Mouse (Mus musculus) c-Kit-positive CD71-positive TER-119-positive erythroid progenitor cells, embryonic 14.5 days (primary cell): ENCODE results near the gene Sufu.

ENCODE experiments used
- DNase-seq: peaks from one replicate; pipeline ENCODE4 v3.0.0-alpha.2; 2013; ENCODE audit warnings: low spot score

The Sufu gene

DNA sequence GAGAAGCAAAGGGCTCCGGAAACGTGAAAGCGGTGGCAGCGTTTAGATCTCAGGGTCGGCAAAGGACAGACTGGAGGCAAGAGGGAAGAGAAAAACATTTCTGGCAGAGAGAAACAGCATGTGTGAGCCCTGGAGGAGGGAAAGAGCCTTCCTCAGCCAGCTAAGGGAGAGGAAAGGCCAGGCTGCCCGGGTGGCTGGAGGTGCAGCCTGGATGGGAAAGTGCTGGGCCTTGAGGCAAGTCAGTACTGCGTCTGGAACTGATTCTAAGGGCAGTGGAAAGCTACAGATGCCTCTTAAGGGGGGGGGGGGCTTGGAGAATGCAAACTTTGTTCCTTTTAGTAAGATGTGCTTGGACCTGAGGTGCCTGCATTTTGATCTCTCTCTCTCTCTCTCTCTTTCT lies 37.0 kb downstream of the Sufu start:
- no peak for DNase-seq

DNA sequence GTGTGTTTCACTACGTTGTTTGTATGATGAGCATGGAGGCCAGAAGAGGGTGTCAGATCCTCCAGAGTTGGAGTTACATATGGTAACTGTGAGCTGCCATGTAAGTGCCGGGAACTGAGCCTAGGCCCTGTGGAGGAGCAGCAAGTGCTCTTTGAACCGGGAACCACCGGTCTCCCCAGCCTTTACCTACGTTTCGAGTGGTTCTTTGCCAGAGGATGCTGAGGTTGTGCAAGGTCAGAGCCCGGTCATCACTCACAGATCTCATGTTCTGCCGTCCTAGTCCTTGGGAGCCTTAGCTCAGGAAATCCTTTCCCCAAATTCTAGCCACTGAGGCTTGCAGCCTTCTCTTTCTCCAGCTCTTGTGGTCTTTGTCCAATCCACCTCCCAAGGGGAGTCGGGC lies 37.5 kb downstream of the Sufu start:
- no peak for DNase-seq

GRCm38 (mm10) chr19:46434591-46434990 lies 37.9 kb downstream of the Sufu start:
- no peak for DNase-seq

DNA sequence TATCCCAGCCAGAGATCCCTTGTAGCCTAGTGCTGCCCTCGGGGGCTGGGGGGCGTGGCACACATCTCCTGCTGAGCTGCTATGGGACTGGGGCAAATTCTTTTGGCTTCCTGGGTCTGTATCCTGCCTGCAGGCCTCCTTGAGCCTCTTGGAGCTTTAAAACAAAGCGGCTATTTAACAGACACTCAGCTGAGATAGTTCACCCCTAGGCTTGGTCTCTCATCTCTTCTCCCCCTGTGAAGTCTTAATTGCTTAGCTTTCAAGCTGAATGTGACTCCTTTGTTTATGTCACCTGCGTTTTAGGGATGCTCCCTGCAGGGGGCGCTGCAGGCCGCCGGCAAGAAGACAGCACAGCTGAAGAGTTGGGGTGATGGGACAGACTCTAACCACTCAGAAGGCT lies 38.8 kb downstream of the Sufu start:
- no peak for DNase-seq

GRCm38 (mm10) chr19:46443509-46443908 lies 46.8 kb downstream of the Sufu start:
- DNase-seq = no peak

DNA sequence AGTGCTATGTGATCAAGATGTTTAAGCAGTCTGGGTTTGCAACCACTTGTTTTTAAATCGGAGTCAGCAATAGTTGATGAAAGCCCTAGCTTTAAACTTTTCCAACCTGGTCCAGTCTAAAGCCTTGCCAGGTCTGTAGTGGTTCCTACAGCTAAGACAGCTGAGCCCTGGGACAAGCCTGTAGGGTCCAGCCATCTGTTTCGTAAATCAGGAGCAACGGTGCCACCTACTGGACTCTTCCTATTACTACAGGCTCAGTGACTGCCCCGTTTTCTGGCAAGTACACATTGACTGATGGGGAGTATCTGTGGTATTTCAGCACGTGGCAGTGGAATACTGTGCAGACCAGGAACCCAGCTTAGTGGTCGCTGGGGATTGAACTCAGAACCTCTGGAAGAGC lies 47.5 kb downstream of the Sufu start:
- peak; percentile 79 for DNase-seq

DNA sequence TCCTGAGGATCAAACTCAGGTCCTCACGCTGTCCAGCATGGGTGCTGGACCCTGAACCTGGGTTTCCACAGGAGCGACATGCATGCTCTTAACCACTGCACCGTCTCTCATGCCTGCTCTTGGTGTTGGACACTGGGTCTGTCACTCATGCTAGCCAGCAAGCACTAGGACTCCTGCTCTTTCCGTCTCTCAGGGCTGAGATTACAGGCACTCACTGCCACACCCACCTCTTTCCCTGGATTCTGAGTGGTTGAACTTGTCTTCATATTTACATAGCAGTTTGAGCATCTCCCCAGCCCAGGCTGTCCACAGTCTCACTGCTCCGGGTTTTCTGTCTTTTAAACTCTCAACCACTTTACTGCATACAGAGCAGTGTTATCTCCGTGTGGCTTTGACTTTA lies 48.9 kb downstream of the Sufu start:
- DNase-seq = no peak

GRCm38 (mm10) chr19:46446436-46447020 lies 49.8 kb downstream of the Sufu start:
- no peak for DNase-seq

GRCm38 (mm10) chr19:46447110-46447509 lies 50.4 kb downstream of the Sufu start:
- no peak for DNase-seq

DNA sequence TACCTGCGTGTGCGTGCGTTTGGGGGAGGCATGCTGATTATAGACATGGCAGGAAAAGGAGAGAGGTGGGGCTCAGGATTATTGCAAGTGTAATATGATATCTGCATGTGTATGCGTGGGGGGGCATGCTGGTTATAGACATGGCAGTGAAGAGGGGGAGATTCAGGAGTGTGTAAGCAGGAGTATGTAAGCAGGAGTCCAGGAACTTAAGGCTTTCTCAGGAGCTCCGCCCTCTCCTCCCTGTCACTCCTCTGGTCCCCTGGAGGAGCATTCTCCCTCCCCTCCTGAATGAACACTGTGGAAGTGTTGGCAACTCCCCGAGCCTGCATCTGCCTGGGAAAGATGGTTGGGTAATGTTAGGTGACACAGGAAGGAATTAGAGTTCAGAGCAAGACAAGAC lies 51.2 kb downstream of the Sufu start:
- DNase-seq = no peak

DNA sequence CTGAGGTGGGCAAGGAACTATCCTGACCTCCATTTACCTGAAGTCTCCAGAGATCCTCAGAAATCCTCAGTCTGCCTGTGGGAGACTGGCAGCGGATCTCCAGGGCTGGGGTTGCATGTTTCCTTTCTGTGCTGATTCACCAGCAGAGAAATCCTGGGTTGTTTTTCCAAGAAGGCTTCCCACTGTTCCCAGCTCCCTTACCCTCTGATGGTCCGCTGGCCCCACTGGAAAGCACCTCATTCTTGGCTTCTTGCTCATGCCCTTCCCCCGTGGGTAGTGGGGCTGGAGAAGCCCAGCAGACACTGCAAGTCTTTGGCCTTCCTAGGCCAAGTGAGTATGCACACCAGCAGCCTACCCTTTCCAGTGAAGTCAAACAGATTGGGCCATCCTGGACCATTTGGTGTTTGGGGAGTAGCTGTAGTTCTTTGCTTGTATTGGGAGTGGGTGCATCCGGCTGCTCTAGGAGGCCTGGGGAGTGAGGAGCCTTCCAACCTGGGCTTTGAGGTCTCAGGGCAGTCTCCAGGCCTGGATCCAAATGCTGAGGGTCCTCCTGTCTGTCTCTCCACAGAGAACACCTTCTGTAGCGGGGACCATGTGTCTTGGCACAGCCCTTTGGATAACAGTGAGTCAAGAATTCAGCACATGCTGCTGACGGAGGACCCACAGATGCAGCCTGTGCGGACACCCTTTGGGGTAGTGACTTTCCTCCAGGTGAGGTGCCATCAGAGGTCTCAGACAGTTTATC lies 52.7 kb downstream of the Sufu start:
- no peak for DNase-seq

GRCm38 (mm10) chr19:46452052-46452827 lies 55.5 kb downstream of the Sufu start:
- peak; percentile 44 for DNase-seq

- no peak for DNase-seq
Measured at GRCm38 (mm10) chr19:46452916-46453315, 56.2 kb downstream of the Sufu start.

DNA sequence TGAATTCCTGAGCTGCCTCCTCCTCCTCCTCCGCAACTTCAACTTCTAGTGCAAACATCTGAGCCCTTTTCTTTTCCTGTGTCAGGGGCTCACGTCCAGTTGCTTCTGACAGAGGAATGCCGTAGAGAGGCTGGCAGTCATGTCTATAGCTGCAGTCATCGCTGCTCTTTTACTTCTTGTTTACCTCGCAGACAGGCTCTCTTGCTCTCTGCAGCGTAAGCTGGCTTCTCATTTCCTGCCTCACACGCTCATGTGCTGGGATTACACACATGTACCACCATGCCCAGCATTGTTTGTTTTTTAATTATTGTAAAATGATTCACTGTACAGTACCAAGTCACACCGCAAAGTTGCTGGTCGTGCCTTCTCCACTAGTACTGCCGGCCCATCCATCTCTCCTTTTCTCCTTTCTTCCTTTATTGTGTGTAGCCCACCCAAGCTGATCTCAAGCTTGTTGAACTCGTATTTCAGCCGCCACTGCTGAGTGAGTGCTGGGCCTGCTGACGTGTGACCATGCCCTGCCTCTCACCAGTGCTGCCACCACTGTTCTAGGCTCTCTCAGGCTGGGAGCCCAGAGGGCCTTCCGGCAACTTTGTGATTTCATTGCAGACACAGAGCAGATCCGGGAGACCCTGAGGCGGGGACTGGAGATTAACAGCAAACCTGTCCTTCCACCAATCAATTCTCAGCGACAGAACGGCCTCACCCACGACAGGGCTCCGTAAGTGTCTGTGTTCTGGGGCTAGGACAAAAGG lies 57.6 kb downstream of the Sufu start:
- DNase-seq = no peak

GRCm38 (mm10) chr19:46455032-46455431 lies 58.3 kb downstream of the Sufu start:
- DNase-seq = peak; percentile 69

DNA sequence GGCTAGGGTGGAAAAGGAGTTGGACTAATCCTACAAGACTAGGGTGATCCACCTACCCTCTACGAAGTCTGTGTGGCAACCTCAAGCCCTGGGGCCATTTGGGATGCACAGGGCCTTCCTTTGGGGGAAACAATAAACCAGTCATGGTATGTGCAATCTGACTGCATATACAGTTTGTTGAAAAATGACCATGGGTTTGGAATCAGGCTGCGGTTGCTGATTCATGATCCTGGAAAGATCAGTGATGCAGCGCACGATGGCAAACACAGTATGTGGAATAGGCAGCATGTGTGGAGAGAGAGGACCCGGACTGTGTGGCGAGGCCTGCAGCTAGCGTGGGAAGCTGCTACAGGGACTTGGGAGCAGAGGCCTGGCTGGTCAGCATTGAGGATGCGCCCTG lies 58.9 kb downstream of the Sufu start:
- DNase-seq = no peak

DNA sequence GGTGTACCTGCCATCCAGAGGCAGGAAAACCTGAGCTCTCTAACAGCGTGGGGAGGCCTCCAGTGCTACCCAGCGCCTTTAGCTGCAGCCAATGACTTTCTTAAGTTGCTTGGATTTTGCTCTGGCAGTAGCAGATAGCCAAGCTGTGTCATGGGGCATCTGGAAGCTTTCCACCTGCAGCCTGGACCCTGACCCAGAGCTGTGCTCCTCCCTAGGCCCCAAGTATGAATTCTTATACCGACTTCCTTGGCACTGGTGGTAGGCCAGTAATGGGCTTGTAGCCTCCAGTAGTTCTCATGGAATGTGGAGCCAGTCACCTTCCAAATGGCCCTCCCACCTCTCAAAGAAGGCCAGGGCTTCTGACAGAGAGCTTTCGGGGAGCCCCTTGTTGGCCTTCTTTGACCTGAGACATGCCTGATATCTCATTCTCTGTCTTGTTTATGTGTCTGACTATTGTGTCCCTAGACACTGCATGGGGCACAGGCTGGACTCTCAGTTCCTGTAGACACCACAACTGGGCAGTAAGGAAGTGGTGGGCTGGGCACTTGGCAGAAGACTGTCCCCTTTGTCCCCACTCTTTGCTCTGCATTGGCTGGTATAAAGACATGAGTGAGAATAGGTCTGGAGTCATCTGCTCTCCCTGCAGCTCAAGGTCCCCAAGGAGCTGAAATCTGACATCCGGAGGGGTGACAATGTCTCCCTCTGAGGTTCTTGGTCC lies 59.5 kb downstream of the Sufu start:
- no peak for DNase-seq

GRCm38 (mm10) chr19:46457798-46458197 lies 61.1 kb downstream of the Sufu start:
- DNase-seq = no peak

DNA sequence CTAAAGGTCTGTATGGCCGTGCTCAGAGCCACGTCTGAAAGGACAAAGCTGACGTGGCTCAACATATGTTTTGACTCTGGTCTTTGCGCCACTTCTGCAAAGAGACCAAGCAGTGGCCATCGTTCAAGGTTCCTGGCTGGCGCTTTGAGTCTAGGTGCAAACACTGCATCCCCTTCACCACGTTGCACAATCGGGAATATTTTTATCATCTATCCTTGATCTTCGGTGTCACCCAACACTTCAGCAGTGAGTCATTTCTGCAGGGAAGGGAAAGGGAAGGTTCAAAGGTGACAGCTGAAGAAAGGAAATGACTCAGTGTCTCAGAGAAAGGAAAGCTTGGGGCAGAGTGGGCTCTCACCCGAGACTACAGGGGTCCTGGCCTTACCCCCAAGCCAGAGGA lies 62.6 kb downstream of the Sufu start:
- no peak for DNase-seq

DNA sequence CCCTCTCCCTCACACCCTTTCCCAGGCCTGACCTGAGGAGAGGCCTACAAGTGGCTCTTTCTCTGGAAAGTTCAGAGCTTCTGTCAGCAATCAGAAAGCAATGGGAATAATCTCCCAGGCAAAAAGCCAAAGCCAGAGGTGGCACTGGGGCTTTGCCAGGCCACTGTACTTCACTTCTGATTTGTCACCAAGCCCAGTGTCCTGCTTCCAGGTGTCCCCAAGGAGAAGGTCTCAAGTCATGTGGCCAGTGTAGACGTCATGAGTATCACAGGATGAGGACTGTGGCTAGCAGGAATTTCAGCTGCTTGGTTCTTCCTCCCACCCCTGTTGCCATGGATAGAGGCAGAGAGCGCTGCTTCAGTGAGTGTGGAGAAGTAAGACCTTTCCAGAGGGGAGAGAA lies 63.2 kb downstream of the Sufu start:
- no peak for DNase-seq

GRCm38 (mm10) chr19:46462574-46462973 lies 65.9 kb downstream of the Sufu start:
- DNase-seq = no peak

DNA sequence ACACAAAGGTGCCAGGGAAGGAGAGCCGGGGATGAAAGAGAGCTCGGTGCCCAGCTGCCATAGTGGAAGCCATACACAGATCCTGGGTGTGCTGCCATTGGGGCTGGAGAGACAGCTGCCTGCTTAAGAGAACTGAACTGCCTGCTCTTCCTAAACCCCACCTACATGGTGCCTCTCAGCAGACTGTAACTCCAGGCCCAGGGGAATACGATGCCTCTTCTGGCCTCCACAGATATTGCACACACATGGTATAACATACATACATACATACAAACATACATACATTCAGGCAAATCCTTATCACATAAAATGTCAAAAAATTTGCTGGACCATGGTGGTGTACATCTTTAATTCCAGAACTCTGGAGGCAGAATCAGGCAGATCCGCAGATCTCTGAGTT lies 66.8 kb downstream of the Sufu start:
- DNase-seq = no peak
